Mouse (Mus musculus) forebrain, embryonic 13.5 days (tissue): ENCODE results near the gene Cacna1h. TPM values are rescaled to one million over a fixed set of nuclear protein-coding genes. Genes with fewer than 3 reads are reported as not detected.

ENCODE experiments used
- ATAC-seq: fragments of 200-750 bp; cut with Nextera tagmentation; 2 replicates; pipeline ENCODE4 v1.8.0; 2017
- H3K27ac ChIP-seq: fragments of 300-500 bp; sonication (generic); 2 replicates; pipeline ENCODE4 v1.5.1; 2015; ENCODE audit warnings: inconsistent platforms, mild to moderate bottlenecking, moderate library complexity
- H3K27me3 ChIP-seq: fragments of 300-500 bp; sonication (generic); 2 replicates; pipeline ENCODE4 v1.6.1; 2015; ENCODE audit warnings: mild to moderate bottlenecking, inconsistent platforms
- H3K36me3 ChIP-seq: fragments of 300-500 bp; sonication (generic); 2 replicates; pipeline ENCODE4 v1.6.1; 2015; ENCODE audit warnings: mild to moderate bottlenecking, inconsistent platforms; ENCODE audit not compliant: poor library complexity, severe bottlenecking
- H3K4me1 ChIP-seq: fragments of 300-500 bp; sonication (generic); 2 replicates; pipeline ENCODE4 v1.6.1; 2015; ENCODE audit warnings: inconsistent platforms
- H3K4me2 ChIP-seq: fragments of 300-500 bp; sonication (generic); 2 replicates; pipeline ENCODE4 v1.6.1; 2015; ENCODE audit warnings: inconsistent platforms, mild to moderate bottlenecking, moderate library complexity
- H3K4me3 ChIP-seq: fragments of 300-500 bp; sonication (generic); 2 replicates; pipeline ENCODE4 v1.5.1; 2015; ENCODE audit warnings: mild to moderate bottlenecking, inconsistent platforms
- H3K9ac ChIP-seq: fragments of 300-500 bp; sonication (generic); 2 replicates; pipeline ENCODE4 v1.6.1; 2015; ENCODE audit warnings: mild to moderate bottlenecking, inconsistent platforms
- H3K9me3 ChIP-seq: fragments of 300-500 bp; sonication (generic); replicated peaks from 2 replicates; pipeline ENCODE4 v1.6.1; 2016; ENCODE audit warnings: inconsistent platforms
- WGBS: fragments of 180-500 bp; shearing (Covaris S2); methylation state at CpG from one replicate; pipeline ENCODE4 v1.1.7; 2015; 5-methylcytosine and 5-hydroxymethylcytosine counted together
- polyA plus RNA-seq: library from polyadenylated mRNA; unstranded; fragments of >200 nt; fragmentation: Nextera tagmentation; extraction: Ambion mirVana; gene quantifications from 2 replicates; pipeline ENCODE4 v1.2.1, GENCODE M21; 2015

Cacna1h gene
- polyA plus RNA-seq, 1 experiment from 2014 or later = 7.9 TPM

- WGBS = 85% methylated on average over 6 of the region's 6 CpGs
- ATAC-seq = no peak
Observed at GRCm38 (mm10) chr17:25441417-25441816, 7.8 kb upstream of the Cacna1h start.

GRCm38 (mm10) chr17:25433223-25433616 lies 363 bp downstream of the Cacna1h start:
- Histone ChIP-seq H3K27me3 (peaks cover 66% of the 10 kb centered on the region), H3K4me3 (peak overlapping the region; percentile 73), H3K4me1 (peaks cover 51% of the 10 kb centered on the region), H3K4me2 (peak overlapping the region; percentile 96), H3K9ac (peak overlapping the region; percentile 89), H3K36me3 (no peaks in the 10 kb centered on the region), H3K27ac (peak overlapping the region; percentile 78), H3K9me3 (no peaks in the 10 kb centered on the region)
- under 1% methylated on average over 27 of the region's 40 CpGs for WGBS
- ATAC-seq = peak; percentile 63

More at GRCm38 (mm10) chr17:25441417-25441816, 7.8 kb upstream of the Cacna1h start:
- no peaks in the 10 kb centered on the region; the same call in 1 of the 2 replicates for H3K4me1 ChIP-seq
- no peaks in the 10 kb centered on the region for H3K36me3 ChIP-seq
- H3K9me3 ChIP-seq = no peaks in the 10 kb centered on the region
- no peak overlapping the region for H3K9ac ChIP-seq
- peaks cover 4% of the 10 kb centered on the region; the same call in 1 of the 2 replicates for H3K27me3 ChIP-seq
- no peak overlapping the region for H3K4me3 ChIP-seq
- no peak overlapping the region for H3K4me2 ChIP-seq
- H3K27ac ChIP-seq = no peak overlapping the region

GRCm38 (mm10) chr17:25432433-25433181 lies 976 bp downstream of the Cacna1h start:
- Histone ChIP-seq H3K4me1 (peaks cover 54% of the 10 kb centered on the region), H3K27me3 (peaks cover 64% of the 10 kb centered on the region), H3K4me3 (peak overlapping the region; percentile 73), H3K36me3 (no peaks in the 10 kb centered on the region), H3K4me2 (peak overlapping the region; percentile 96), H3K9ac (peak overlapping the region; percentile 89), H3K9me3 (no peaks in the 10 kb centered on the region), H3K27ac (peak overlapping the region; percentile 78)
- peak; percentile 7; the same call in 1 of the 2 replicates for ATAC-seq
- under 1% methylated on average over 51 of the region's 53 CpGs for WGBS

- WGBS = 65% methylated on average over 8 of the region's 8 CpGs
- ATAC-seq = no peak
- Histone ChIP-seq H3K4me1 (peaks cover 67% of the 10 kb centered on the region), H3K4me3 (0 out of 2 replicates have a peak overlapping the region, but pooled peaks have one; percentile 73), H3K36me3 (no peaks in the 10 kb centered on the region), H3K27me3 (peaks cover 59% of the 10 kb centered on the region), H3K9me3 (no peaks in the 10 kb centered on the region), H3K4me2 (peak overlapping the region; percentile 96), H3K9ac (peak overlapping the region; percentile 2; the same call in 1 of the 2 replicates), H3K27ac (no peak overlapping the region)
Observed at GRCm38 (mm10) chr17:25430534-25430933, 3.0 kb downstream of the Cacna1h start.

- no peak overlapping the region for H3K27ac ChIP-seq
- 63% methylated on average over 6 of the region's 6 CpGs for WGBS
- no peak overlapping the region for H3K4me3 ChIP-seq
- no peak overlapping the region for H3K9ac ChIP-seq
- no peak overlapping the region for H3K4me2 ChIP-seq
- ATAC-seq = no peak
- peaks cover 65% of the 10 kb centered on the region for H3K4me1 ChIP-seq
- H3K9me3 ChIP-seq = no peaks in the 10 kb centered on the region
- H3K36me3 ChIP-seq = no peaks in the 10 kb centered on the region
- peaks cover 53% of the 10 kb centered on the region for H3K27me3 ChIP-seq
Observed at GRCm38 (mm10) chr17:25429886-25430285, 3.7 kb downstream of the Cacna1h start.

GRCm38 (mm10) chr17:25429240-25429639 lies 4.3 kb downstream of the Cacna1h start:
- no peak for ATAC-seq
- WGBS = 67% methylated on average over 5 of the region's 5 CpGs
- Histone ChIP-seq H3K4me2 (no peak overlapping the region), H3K4me3 (no peak overlapping the region), H3K36me3 (no peaks in the 10 kb centered on the region), H3K4me1 (peaks cover 58% of the 10 kb centered on the region), H3K9ac (no peak overlapping the region), H3K9me3 (no peaks in the 10 kb centered on the region), H3K27ac (no peak overlapping the region), H3K27me3 (peaks cover 52% of the 10 kb centered on the region)

GRCm38 (mm10) chr17:25427441-25427840 lies 6.1 kb downstream of the Cacna1h start:
- Histone ChIP-seq H3K9me3 (no peaks in the 10 kb centered on the region), H3K4me3 (no peak overlapping the region), H3K27ac (no peak overlapping the region), H3K4me2 (no peak overlapping the region), H3K4me1 (peaks cover 43% of the 10 kb centered on the region), H3K9ac (no peak overlapping the region), H3K36me3 (no peaks in the 10 kb centered on the region), H3K27me3 (peaks cover 44% of the 10 kb centered on the region)
- WGBS = 38% methylated on average over 10 of the region's 10 CpGs
- no peak for ATAC-seq

- H3K4me2 ChIP-seq = no peak overlapping the region
- no peak overlapping the region for H3K4me3 ChIP-seq
- H3K9ac ChIP-seq = no peak overlapping the region
- ATAC-seq = no peak
- no peaks in the 10 kb centered on the region for H3K9me3 ChIP-seq
- no peaks in the 10 kb centered on the region for H3K36me3 ChIP-seq
- 73% methylated on average over 2 of the region's 2 CpGs for WGBS
- H3K27me3 ChIP-seq = peaks cover 29% of the 10 kb centered on the region
- peaks cover 30% of the 10 kb centered on the region for H3K4me1 ChIP-seq
- no peak overlapping the region for H3K27ac ChIP-seq
Observed at GRCm38 (mm10) chr17:25425996-25426395, 7.6 kb downstream of the Cacna1h start.

GRCm38 (mm10) chr17:25424526-25425080 lies 9.0 kb downstream of the Cacna1h start:
- H3K4me2 ChIP-seq = no peak overlapping the region
- H3K27ac ChIP-seq = no peak overlapping the region
- H3K36me3 ChIP-seq = no peaks in the 10 kb centered on the region
- WGBS = 33% methylated on average over 8 of the region's 8 CpGs
- H3K9ac ChIP-seq = no peak overlapping the region
- peaks cover 31% of the 10 kb centered on the region for H3K4me1 ChIP-seq
- no peak for ATAC-seq
- H3K27me3 ChIP-seq = peaks cover 16% of the 10 kb centered on the region
- no peaks in the 10 kb centered on the region for H3K9me3 ChIP-seq
- H3K4me3 ChIP-seq = no peak overlapping the region

GRCm38 (mm10) chr17:25420998-25421397 lies 12.6 kb downstream of the Cacna1h start:
- Histone ChIP-seq H3K4me1 (peaks cover 48% of the 10 kb centered on the region), H3K36me3 (no peaks in the 10 kb centered on the region), H3K4me2 (no peak overlapping the region), H3K27me3 (peaks cover under 1% of the 10 kb centered on the region; the same call in 1 of the 2 replicates), H3K4me3 (no peak overlapping the region), H3K9me3 (no peaks in the 10 kb centered on the region), H3K27ac (no peak overlapping the region), H3K9ac (no peak overlapping the region)
- no peak for ATAC-seq
- WGBS = 88% methylated on average over 3 of the region's 3 CpGs

GRCm38 (mm10) chr17:25418926-25419325 lies 14.7 kb downstream of the Cacna1h start:
- Histone ChIP-seq H3K4me1 (peaks cover 62% of the 10 kb centered on the region), H3K9me3 (no peaks in the 10 kb centered on the region)

GRCm38 (mm10) chr17:25417990-25418389 lies 15.6 kb downstream of the Cacna1h start:
- Histone ChIP-seq H3K9ac (no peak overlapping the region), H3K27me3 (peaks cover 9% of the 10 kb centered on the region; the same call in 1 of the 2 replicates), H3K4me3 (no peak overlapping the region), H3K36me3 (no peaks in the 10 kb centered on the region), H3K4me2 (no peak overlapping the region), H3K9me3 (no peaks in the 10 kb centered on the region), H3K27ac (no peak overlapping the region), H3K4me1 (peaks cover 62% of the 10 kb centered on the region)
- 72% methylated on average over 6 of the region's 6 CpGs for WGBS
- no peak for ATAC-seq

More at GRCm38 (mm10) chr17:25418926-25419325, 14.7 kb downstream of the Cacna1h start:
- ATAC-seq = peak; percentile 57; the same call in 1 of the 2 replicates
- no peak overlapping the region for H3K9ac ChIP-seq
- peak overlapping the region; percentile 8; the same call in 1 of the 2 replicates for H3K4me2 ChIP-seq
- peaks cover 6% of the 10 kb centered on the region; the same call in 1 of the 2 replicates for H3K27me3 ChIP-seq
- H3K27ac ChIP-seq = peak overlapping the region; percentile 32
- WGBS = 8% methylated on average over 9 of the region's 9 CpGs
- no peaks in the 10 kb centered on the region for H3K36me3 ChIP-seq
- H3K4me3 ChIP-seq = no peak overlapping the region
